Mouse (Mus musculus) urinary bladder, postnatal 25 days (tissue): ENCODE measurements around the gene D1Ertd622e.
A peak's percentile ranks its signal among the peaks of the same experiment; 100 is the strongest.

ENCODE experiments used
- DNase-seq: peaks from one replicate; pipeline ENCODE4 v3.0.0; 2022; ENCODE audit warnings: low spot score

The D1Ertd622e gene

GRCm38 (mm10) chr1:97661406-97662241 lies at the start of gene D1Ertd622e:
Gene D1Ertd622e, minus strand, starts transcription at chr1:97662074.
- peak; percentile 67 for DNase-seq

GRCm38 (mm10) chr1:97710520-97710919 lies 48.6 kb upstream of the D1Ertd622e start:
- no peak for DNase-seq

- DNase-seq = no peak
Observed at GRCm38 (mm10) chr1:97705389-97705788, 43.5 kb upstream of the D1Ertd622e start.

GRCm38 (mm10) chr1:97704646-97705045 lies 42.8 kb upstream of the D1Ertd622e start:
- DNase-seq = no peak

- no peak for DNase-seq
Observed at GRCm38 (mm10) chr1:97698956-97699570, 37.2 kb upstream of the D1Ertd622e start.

- no peak for DNase-seq
Observed at GRCm38 (mm10) chr1:97697273-97697672, 35.4 kb upstream of the D1Ertd622e start.

GRCm38 (mm10) chr1:97693825-97694224 lies 32.0 kb upstream of the D1Ertd622e start:
- DNase-seq = no peak

GRCm38 (mm10) chr1:97688756-97689155 lies 26.9 kb upstream of the D1Ertd622e start:
- DNase-seq = peak; percentile 29

GRCm38 (mm10) chr1:97676526-97677177 lies 14.8 kb upstream of the D1Ertd622e start:
- DNase-seq = no peak

GRCm38 (mm10) chr1:97676115-97676514 lies 14.2 kb upstream of the D1Ertd622e start:
- no peak for DNase-seq

GRCm38 (mm10) chr1:97672849-97673248 lies 11.0 kb upstream of the D1Ertd622e start:
- DNase-seq = no peak

GRCm38 (mm10) chr1:97667288-97667687 lies 5.4 kb upstream of the D1Ertd622e start:
- DNase-seq = no peak

GRCm38 (mm10) chr1:97662324-97662723 lies 450 bp upstream of the D1Ertd622e start:
- DNase-seq = no peak

GRCm38 (mm10) chr1:97660687-97661405 lies 1.0 kb downstream of the D1Ertd622e start:
- peak; percentile 37 for DNase-seq

- no peak for DNase-seq
Observed at GRCm38 (mm10) chr1:97659405-97659804, 2.5 kb downstream of the D1Ertd622e start.

GRCm38 (mm10) chr1:97657786-97658185 lies 4.1 kb downstream of the D1Ertd622e start:
- no peak for DNase-seq

GRCm38 (mm10) chr1:97657201-97657600 lies 4.7 kb downstream of the D1Ertd622e start:
- no peak for DNase-seq

- DNase-seq = no peak
Observed at GRCm38 (mm10) chr1:97654397-97654975, 7.4 kb downstream of the D1Ertd622e start.

GRCm38 (mm10) chr1:97650553-97651123 lies 11.2 kb downstream of the D1Ertd622e start:
- no peak for DNase-seq

- no peak for DNase-seq
Observed at GRCm38 (mm10) chr1:97650072-97650471, 11.8 kb downstream of the D1Ertd622e start.

- DNase-seq = no peak
Observed at GRCm38 (mm10) chr1:97647037-97647436, 14.8 kb downstream of the D1Ertd622e start.
